Mouse (Mus musculus) Muller cell, postnatal 12 days (primary cell): ENCODE data around the gene Blnk.

ENCODE experiments used
- DNase-seq: peaks from one replicate; pipeline ENCODE4 v3.0.0-alpha.2; 2015; ENCODE audit errors: inconsistent ontology term

The Blnk gene

DNA sequence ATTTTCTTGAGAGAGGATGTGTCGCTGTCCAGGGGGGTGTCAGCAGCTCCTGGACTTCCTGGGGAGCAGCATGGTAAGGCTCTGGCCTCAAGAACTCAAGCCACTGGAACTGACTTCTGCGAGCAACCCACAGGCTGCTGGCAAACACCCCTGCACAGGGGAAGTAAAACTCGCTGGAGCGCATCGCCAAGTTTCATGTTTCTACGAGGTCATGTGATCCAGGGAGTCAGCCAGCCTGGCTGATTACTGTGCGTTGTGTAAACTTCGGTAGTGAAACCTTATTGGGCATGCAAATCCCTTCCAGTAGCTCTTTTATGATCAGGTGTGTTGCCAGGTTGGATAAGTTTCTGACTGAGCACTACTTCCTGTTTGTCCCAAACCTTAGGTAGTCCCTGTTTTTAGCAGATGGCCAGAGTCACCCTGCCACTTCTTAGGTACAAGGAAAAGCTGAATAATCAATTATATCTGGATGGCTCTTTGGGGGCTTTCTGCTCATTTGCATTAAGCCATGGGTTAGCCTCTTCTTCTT lies at the start of gene Blnk:
Gene Blnk, minus strand, starts transcription at position 479 of the 529 bp plus-strand sequence.
- no peak for DNase-seq

DNA sequence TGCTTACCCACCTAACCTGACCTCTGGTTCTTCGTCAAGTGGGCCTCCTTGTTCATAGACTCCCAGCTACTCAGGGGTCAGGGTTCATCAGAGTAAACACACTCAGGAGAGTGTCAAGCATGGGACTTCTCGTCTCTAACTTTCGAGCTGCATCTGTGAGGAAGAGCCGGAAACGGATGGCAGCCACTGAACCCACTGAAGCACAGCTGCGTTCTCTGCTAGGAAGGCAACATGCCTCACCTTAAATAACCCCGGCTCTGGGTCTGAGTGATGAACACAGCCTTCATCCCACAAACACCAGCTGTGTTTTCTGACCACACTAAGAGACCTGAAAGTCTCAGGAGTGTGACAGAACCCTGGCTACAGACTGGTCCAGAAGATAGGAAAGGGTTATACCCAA lies 44.8 kb upstream of the Blnk start:
- no peak for DNase-seq

DNA sequence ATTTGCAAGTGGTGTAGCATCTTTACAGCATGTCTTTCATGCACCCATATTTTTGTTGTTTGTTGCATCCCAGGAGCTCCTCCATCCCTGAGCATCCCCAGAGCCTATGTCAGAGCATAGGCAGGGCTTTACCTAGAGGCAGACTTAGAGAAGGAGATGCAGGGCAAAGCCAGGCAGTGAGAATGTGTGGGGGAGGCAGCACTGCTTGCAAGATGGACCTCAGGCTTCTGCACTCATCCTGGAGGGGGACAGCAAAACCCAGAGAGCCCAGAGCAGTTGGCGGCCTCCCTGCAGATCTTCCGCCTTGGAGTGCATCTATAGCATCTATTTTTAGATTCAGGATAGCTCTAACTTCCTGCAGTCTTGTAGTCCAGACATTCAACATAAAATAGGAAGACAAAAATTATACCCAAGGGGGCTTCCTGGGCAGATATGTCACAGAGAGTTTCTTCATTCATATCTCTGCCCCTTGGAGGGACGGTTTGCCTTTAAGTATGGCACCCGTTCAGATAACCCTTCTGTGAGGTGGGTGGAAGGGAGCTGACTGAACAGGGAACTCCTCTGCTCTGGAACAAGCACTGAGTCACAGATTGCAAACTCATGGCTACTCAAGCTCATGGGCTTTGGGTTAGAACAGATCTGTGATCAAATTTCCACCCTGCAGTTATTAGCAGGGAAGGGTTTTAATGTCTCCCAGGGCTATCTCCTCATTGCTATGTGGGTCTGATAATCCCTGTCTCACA lies 41.6 kb upstream of the Blnk start:
- DNase-seq: no peak

DNA sequence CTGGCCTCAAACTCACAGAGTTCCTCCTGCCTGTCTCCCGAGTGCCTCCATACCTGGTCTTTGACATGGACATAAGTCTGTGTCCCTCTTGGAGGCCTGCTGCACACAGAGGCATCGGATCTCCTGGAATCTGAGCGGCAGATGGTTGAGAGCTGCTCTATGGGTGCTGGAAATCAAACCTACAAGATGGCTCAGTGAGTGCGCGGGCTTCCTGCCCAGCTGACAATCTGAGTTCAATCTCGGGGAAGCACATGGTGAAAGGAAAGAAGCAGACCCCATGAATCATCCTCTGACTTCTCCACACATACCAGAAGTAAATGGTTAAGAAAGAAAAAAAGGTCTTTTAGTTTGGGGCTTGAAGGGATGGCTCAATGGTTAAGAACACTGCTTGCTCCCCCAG lies 37.5 kb upstream of the Blnk start:
- DNase-seq: no peak

DNA sequence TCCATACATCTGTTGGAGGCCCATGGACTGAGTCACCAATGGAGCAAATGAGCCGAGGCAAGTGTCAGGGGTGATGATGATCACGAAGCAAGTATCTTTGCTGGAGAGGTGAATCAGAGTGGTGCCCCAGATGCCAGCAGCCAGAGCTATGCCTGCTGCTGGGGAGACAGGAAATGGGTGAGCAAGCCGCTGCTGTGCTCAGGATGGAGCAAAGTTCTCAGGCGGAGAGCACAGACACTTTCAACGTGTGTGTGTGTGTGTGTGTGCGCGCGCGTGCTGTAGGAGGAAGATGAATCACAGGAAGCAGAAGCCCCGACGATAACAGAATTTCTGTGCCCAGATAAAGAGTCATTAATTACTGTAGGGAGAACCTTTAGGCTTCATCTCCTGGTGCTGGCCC lies 36.7 kb upstream of the Blnk start:
- DNase-seq: peak; percentile 75

DNA sequence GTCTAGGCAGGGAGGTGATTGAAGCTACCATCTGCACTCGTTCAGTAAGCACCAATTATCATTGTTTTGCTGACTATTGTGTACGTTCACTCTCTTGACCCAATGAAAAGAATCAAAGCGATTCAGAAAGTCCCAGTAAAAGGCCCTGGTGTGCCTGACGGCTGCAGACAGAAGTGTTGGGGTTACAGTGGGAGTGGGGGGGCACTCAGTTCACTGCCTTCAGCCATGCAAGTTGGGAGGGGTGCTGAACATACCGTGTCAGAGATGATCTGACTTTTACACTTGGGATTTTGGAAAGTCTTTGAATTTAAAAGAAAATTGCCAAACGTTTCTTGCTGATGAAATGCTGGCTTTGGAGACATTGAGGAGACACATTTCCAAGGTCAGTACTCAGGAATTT lies 35.8 kb upstream of the Blnk start:
- no peak for DNase-seq

DNA sequence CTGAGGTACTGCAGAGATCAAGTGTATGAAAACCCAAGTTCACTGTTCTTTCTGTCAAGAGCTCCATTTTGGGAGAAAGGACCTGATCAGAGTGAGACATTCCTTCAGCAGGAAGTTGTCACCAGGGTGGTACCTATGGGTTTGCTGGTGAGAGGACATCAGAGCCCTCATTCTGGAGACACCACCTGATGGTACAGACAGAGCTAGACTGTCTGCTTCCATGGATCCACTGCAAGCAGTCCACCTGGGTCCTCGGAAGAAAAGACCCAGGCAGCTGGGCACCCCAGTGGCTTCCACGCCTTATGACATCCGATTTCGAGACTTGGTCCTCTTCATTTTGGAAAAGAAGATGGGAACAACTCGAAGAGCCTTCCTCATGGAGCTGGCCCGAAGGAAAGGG lies 34.9 kb upstream of the Blnk start, which contains the start of gene Dntt:
Gene Dntt, plus strand, starts transcription at position 57 of the 400 bp plus-strand sequence.
- DNase-seq: no peak

DNA sequence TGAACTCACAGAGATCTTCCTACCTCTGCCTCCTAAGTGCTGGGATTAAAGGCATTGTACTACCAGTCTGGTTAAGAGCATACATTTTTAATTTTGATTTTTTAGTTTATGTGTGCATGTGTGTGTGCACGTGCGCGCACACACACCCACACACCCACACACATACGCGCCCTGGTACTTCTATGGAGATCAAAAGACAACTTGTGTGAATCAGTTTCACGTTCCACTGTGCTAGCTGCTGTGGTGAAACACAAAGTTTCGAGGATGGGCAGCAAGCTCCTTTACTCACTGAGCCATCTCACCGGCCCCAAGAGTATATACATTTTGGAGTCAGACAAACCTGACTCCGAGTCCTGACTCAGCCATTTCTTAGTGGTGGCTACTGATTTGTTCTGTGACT lies 33.3 kb upstream of the Blnk start:
- DNase-seq: no peak

DNA sequence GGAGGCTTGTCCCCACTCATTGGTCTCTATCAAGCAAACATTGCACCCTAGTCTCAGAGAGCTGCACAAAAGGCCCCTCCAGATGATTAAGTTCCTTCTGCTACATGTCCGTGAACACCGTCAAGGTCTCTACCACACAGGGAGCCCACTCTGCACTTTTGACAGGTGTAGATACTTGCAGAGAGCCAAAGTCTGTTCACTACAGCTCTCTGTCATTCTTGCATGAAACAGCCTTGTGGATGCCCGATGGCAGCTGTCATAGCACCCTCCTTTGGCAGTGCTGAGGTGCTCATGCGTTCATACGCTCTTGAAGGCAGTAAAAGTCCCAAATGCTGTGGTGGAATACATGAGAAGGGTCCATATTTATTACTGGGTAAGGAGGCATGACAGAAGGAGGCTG lies 32.7 kb upstream of the Blnk start:
- no peak for DNase-seq

DNA sequence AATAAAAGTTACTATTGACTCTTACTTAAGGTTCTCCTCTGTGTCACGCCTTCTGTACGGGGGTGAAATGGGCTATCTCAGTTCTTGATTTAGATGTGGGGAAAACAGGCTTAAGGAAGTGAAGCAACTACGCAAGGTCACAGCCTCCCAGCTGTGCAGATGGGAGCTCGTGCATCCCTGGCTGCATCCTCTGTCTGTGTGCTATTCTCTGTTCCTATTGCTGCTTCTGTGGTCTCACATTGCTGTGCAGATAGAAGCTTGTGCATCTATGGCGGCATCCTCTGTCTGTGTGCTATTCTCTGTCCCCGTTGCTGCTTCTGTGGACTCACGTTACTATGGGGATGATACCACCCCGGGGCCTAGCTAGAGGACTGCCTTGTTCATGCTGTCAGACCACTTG lies 32.2 kb upstream of the Blnk start:
- no peak for DNase-seq

DNA sequence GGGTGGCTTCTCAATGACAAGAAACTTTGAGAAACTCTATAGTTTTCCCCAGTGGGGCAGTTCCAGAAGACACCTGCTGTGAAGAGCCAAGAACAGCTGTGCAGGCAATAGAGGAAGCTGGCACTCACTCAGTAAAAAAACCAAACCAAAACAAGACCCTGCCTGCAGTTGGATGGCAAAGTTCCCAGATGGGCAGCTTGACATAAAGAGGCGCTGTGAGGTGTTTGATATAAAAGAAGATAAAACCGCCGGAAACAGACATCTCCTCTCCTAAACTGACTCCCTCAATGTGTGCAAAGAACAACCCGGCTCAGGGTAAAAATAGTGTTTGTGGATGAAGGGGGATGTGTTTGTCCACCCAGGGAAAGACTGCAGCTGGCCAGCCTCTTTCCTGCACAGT lies 27.9 kb upstream of the Blnk start:
- no peak for DNase-seq

DNA sequence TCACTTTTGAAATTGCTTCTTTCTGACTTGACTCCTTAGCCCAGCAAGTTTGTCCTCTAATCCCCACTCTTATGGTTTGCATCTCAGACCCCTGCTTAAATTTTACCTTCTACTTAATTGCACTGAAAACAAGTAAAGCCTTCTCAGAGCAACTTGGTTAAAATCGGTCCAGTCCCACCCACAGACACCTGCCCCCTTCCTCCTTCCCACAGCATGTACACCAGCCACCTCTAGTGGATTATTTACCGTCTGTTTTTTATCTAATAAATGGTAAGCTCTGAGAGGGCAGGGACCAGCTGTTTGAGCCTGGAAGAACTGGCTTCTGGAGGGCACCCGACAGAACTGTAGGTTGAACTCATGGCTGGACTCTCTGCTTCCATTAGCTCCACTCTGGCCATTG lies 26.2 kb upstream of the Blnk start:
- no peak for DNase-seq

DNA sequence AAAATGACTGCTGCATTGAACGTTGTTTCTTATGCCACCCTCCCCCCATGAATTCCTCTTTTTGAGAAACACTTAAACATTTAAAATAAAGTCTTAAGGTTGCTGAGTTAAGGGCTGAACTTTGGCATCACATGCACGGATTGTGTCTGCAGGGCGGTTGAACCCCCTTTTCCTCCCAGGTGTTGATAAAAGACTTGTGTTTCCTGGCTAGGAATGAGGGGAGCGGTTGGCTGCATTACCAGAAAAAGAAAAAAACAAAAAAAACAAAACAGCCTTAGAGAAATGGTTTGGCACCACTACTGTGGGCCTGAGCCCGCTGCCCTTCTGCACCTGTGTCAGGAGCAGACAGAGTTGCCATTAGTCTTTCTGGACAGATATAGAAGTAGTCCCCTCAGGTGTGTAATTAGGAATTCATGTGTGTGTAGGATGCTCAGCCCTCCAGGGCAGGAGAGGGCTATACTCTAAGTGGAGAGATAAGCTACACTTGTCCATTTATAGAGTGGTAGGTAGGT lies 24.9 kb upstream of the Blnk start:
- no peak for DNase-seq

DNA sequence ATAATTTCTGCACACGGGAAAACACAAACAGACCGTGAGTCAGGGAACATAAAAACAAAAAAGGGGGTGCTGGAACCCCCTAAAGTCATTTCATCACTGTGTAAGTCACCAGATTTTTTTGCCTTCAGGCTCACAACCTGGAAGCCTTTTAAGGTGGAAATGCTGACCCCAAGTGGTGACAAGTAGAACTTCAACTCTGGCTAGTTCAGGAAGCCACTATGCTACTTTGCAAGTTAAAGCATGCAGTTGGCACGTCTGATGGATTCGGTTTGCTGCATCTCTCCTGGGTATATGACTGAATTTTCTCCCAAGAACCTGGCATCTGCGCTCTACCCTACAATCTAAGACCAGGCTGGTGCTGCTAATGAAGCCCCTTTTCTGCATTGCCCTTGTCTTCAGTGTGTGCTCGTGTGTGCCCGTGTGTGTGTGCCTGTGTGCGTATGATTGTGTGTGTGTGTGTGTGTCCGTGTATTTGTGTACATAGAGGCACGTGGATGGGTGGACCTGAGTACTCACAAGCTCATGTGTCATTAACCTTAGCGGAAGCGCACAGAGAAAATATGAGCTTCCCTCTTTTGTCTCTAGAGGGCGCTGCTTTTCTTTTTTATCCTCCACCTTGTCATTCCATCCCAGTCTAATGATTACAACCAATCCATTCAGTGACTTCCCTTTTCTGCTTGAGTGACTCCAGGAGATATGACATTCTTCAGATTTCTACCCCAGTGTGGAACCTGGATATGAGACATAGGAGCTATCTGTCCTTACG lies 21.8 kb upstream of the Blnk start:
- peak; percentile 54 for DNase-seq

DNA sequence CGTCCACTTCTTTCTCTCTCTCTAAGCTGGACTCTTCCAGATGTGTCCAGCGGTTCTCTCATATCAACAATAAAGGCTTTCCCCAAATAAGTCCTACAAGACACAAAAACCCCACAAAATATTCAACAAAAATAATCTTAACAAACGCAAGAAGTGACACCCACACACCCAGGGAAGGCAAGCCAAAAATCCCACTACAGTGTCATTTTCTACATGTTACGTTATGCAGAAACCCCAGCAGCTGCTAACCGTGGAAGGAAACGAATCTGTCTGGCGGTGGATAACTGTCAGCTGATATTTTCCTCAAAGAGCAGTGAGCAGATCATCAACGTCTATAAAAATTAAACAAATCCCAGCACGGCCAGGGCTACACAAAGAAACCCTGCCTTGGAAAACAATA lies 19.7 kb upstream of the Blnk start:
- DNase-seq: no peak

DNA sequence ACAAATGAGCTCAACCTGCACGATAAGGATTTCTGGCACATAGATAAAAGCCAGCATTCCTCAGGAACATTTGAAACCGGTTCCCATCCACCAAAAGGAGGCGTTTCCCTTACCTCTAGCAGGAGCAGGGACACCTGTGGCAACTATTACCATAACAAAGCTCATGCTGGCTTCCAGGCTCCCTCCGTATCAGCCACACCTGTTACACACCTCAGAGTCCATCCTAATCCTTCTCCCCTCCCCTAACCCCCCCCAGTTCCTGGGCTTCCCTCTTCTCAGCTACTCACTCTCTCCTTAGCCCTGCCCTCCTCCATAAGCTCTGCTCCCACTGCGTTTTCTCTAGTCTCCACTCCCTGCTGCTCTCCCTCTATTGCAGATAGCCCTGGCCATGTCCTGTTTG lies 19.3 kb upstream of the Blnk start:
- no peak for DNase-seq

DNA sequence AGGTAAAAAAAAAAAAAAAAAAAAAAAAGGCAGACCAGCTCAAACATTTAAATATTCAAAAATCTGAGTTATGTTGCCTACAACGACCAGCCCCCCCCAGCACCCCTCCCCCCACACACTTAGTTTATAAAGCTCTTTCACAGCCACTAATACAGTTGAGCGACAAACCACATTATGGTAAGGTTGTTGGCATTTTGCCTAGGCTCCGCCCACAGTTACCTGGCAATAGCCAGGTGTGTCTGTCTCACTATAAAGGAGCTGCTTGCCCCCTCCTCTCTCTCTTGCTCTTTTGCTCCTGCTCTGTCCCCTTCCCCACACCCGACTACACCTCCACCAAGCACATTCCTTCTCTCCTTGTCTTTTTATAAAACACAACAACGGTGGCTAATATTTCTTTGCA lies 17.3 kb upstream of the Blnk start:
- no peak for DNase-seq

DNA sequence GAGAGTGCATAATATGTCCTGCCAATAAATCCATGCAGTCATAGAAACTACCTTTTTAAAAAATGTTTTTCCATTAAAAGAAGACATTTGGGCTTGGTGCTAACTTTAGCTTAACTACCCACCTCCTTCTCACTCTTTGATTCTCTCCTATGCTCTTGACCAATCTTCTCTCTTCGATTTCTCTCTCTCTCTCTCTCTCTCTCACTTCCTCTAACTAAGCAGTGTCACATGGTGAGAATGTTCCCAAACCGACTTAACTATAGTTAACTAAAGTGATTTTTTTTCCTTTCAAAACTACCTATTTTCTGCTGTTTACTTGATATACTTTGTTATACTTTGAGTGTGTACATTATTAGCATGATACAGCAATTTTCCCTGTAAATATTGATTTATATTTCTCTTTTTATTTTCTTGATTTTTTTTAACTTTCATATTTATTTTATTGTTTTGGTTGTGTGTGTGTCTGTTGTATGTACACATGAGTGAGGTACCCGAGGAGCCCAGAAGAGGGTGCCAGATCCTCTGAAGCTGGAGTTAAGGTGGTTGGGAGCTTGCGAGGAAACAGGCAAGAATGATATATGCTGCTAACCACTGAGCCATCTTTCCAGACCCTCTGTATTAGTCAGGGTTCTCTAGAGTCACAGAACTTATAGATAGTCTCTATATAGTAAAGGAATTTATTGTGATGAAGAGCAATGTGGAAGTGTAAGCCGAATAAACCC lies 14.5 kb upstream of the Blnk start:
- DNase-seq: no peak

DNA sequence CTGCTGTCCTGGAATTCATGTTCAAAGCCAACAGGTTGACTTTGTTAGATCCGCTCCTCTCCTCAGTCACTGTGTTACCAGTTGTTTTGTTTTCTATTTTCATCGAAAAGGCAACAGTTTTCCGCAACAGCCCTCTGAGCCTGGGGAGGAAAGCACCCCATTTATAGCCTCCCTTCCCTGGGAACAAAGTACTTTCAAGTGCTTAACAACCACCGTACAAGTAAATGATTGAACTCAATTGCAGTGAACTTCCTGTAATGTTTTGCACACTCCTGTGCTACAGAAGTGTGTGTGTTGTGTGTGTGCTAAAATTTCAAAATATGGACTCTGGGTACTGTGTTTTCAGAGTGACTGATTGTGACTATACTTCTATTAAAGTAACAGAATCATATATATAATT lies 13.4 kb upstream of the Blnk start:
- DNase-seq: no peak

DNA sequence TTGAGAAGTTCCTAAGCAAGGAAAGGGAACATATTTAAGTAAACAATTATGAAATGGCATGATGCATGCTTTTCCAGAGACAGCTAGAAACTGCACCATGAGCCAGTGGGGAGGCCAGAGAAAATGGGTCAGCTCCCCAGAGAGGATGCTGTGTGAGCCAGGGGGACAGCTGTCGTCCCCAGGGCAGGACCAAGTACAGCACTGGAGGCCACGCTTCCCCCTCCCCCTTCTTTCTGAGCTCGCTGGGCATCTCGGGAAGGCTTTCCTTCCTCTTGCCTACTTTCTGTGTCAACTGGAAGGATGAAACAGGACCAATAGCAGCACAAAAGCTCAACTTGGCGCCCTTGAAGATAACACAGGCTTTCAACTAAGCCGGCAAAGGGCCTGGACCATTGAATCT lies 13.0 kb upstream of the Blnk start:
- no peak for DNase-seq

DNA sequence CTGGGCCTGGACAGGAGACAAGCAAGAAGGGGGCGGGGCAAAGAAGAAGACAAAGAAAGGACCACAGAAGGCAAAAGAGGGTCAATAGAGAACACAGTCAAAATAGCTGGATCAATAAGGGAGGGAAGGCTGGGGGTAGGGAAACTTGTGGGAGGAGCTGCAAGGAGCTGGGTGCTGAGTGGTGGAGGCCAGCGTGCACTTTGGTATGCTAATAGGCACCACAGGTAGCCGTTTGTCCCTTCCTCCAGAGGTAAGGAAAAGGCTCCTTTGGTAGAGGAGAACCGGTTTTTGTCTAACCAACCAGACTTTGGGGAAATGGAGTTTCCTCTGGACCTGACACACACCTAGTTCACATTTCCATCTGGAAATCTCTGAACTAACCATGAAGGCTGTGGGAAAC lies 12.3 kb upstream of the Blnk start:
- DNase-seq: no peak

DNA sequence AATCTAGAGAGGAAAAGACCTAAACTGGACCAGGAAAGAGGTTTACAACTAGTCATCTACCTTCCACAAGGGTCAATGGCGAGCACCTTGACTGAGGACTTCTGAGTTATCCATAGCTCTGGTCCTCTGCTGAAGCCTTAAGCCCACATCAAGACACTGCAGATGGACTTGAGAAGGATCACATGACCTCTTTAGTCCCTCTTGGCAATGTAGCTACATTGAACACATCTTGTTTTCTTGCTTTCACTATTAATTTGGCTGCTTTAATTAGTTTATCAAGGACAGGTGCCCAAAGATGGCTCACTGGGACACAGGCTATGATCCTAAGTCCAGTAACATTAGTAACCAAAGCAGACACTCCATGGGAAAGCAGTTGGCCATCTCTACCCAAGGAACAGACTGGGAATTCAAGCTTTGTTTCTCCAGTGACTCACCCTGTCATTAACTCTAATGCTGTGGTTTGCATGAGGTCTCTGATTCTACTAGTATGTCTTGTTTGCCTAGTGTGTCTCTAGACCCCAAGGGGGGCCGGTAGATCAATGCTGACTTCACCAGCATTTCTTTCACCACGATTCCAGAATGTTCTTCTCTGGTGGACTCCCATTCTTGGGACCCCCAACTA lies 9.5 kb upstream of the Blnk start:
- DNase-seq: peak; percentile 22
